Mouse (Mus musculus): ENCODE measurements around the gene Aldh3b3.

- TF ChIP-seq NELFE (IDR thresholded peaks at IDR 0.05; ENCODE audit: low read depth, low read length) (no peak), MYC (IDR thresholded peaks at IDR 0.05; ENCODE audit: low read depth, low read length) (no peak), MEF2A (IDR thresholded peaks at IDR 0.05; ENCODE audit: borderline replicate concordance, low read depth, low read length) (no peak), HCFC1 (IDR thresholded peaks at IDR 0.05; ENCODE audit: low read depth, low read length) (no peak), ETS1 (conservative IDR thresholded peaks at IDR 0.05; ENCODE audit: low read depth, low read length) (no peak), POLR2A (IDR thresholded peaks at IDR 0.05; ENCODE audit: low read depth, low read length) (no peak), EP300 (IDR thresholded peaks at IDR 0.05; ENCODE audit: low read length) (no peak), RCOR1 (conservative IDR thresholded peaks at IDR 0.05; ENCODE audit: low read depth, low read length) (no peak), USF2 (conservative IDR thresholded peaks at IDR 0.05; ENCODE audit: low read depth, low read length) (no peak), KAT2A (IDR thresholded peaks at IDR 0.05; ENCODE audit: insufficient replicate concordance, low read length) (no peak), RAD21 (IDR thresholded peaks at IDR 0.05; ENCODE audit: low read depth, low read length) (no peak)
Measured at GRCm38 (mm10) chr19:4011086-4011485, 52.6 kb downstream of the Aldh3b3 start.
